Mouse (Mus musculus): ENCODE measurements around the gene Inmt. TPM values are rescaled to one million over a fixed set of nuclear protein-coding genes. Genes with fewer than 3 reads are reported as not detected.

The Inmt gene
- polyA plus RNA-seq, 1 experiment from 2014 or later, result not detected

DNA sequence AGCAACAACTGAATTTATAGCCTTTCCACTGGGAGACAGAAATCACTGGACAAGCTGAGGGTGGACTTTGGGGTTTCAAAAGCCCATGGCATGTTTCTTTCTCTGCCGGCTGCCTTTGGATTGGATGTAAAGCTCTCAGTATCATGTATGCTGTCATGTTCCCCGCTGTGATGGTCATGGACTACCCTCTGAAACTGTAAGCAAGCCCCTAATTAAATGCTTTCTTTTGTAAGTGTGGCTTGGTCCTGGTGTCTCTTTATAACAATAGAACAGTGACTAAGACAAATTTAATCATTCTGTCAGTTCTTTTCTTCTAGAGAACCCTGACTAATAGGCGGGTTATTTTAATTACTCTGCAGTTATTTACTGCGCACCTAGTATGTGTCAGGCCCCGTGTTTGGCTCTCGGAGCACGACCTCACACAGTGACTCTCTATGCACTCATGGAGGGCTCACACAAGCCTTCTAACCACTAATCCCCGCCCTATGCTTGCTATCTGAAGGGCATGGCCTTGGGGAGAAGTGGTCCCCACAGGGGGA lies 11.7 kb downstream of the Inmt start:
- Histone ChIP-seq H3K4me1 (no peaks in the 10 kb centered on the region), H3K4me3 (no peak overlapping the region), H3K4me2 (replicated peaks) (no peak overlapping the region), H3K9ac (no peak overlapping the region), H3K36me3 (no peaks in the 10 kb centered on the region), H3K27me3 (replicated peaks) (peaks cover 86% of the 10 kb centered on the region), H3K9me3 (no peaks in the 10 kb centered on the region), H3K27ac (no peak overlapping the region)
- 35% methylated on average over 8 of the region's 8 CpGs for WGBS
- peak; percentile 78 for ATAC-seq (ENCODE audit: low FRiP score, low read depth)

DNA sequence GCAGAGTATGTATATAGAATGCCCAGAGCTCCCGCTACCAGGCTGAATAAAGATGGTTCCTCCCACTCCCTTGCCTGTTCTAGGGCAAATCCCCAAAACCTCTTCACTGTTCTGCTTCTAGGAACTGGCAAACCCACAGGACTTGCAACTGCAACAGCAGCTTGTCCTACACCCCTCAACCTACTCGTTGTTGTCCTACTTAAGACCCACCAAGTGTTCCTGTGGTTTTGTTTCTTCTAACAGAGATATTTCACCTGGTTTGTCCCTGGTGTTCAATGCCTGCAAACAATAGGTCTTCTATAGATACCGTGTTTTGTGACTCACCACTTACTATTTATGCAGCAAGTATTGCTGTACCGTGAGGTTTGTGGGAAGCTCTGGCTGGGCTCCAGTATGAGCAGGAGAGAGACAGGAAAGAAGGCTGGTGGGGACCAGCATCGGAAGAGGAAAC lies 13.5 kb downstream of the Inmt start:
- WGBS, result 89% methylated on average over 5 of the region's 5 CpGs
- no peaks in the 10 kb centered on the region for H3K36me3 ChIP-seq
- H3K9ac ChIP-seq, result no peak overlapping the region
- ATAC-seq (ENCODE audit: low FRiP score, low read depth), result no peak
- H3K4me3 ChIP-seq, result no peak overlapping the region
- H3K4me2 ChIP-seq (replicated peaks), result no peak overlapping the region
- H3K4me1 ChIP-seq, result no peaks in the 10 kb centered on the region
- no peak overlapping the region for H3K27ac ChIP-seq
- H3K9me3 ChIP-seq, result no peaks in the 10 kb centered on the region
- peaks cover 79% of the 10 kb centered on the region for H3K27me3 ChIP-seq (replicated peaks)

DNA sequence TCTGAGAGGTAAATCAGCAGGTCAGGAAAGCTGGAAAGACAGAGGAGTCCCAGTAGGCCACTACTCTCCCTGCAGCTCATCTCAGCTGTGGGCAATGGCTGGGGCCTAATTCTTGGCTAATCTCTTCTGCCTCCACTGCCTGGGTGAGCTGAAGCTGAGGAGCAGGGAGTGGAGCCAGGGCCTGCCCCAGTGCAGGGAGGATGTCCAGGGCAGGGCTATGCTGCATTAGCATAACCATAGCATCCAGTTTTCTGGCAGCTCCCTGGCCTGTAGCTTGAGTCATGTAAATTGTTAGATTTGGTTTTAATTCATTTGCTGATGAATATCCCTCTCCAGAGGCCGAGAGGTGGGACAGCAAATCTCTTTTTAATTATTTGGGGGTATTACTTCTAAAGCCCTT lies 15.6 kb downstream of the Inmt start:
- Histone ChIP-seq H3K4me3 (no peak overlapping the region), H3K27ac (no peak overlapping the region), H3K4me1 (no peaks in the 10 kb centered on the region), H3K27me3 (replicated peaks) (peaks cover 59% of the 10 kb centered on the region), H3K9ac (no peak overlapping the region), H3K9me3 (no peaks in the 10 kb centered on the region), H3K4me2 (replicated peaks) (no peak overlapping the region), H3K36me3 (no peaks in the 10 kb centered on the region)
- no peak for ATAC-seq (ENCODE audit: low FRiP score, low read depth)
- 65% methylated on average over 1 of the region's 1 CpGs for WGBS

DNA sequence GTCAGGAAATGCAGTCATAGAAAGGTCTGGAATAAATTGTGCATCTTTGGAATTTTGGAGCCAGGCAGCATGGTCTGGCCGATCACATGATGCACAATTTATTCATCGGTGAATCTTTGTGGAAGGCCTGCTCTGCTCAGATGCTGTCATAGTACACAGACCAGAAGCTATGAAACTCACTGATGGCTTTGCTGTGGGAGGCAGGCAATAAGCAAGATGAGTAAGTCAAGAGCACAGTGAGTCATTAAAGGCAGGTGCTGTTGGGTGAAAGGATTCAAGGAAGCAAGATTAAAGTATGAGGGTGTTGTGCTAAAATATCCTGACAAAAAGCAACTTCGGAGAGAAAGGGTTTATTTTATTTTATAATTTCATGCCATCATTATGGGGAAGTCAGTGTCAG lies 22.6 kb downstream of the Inmt start:
- Histone ChIP-seq H3K9me3 (no peaks in the 10 kb centered on the region), H3K4me2 (replicated peaks) (no peak overlapping the region), H3K9ac (no peak overlapping the region), H3K4me3 (no peak overlapping the region), H3K36me3 (no peaks in the 10 kb centered on the region), H3K4me1 (no peaks in the 10 kb centered on the region), H3K27ac (no peak overlapping the region), H3K27me3 (replicated peaks) (peaks cover 3% of the 10 kb centered on the region)
- WGBS, result 88% methylated on average over 3 of the region's 3 CpGs
- no peak for ATAC-seq (ENCODE audit: low FRiP score, low read depth)

DNA sequence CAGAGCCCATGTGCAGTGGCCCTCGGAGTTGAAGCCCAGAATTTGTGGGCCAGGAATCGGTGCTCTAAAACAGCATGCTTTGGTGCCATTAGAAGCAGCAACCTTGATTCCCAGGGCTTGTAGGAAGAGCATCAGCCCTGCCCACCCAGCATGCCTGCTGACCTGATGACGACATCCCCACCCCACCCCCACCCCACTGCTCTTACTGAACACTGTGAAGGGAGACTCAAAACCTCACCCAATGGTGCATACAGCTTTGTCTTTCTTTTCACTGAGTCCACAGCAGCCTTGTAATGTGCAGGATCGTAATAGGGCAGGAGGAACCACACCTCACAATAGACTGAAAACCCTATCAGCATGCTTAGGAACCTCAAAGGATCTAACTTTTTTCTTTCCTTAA lies 28.7 kb downstream of the Inmt start:
- Histone ChIP-seq H3K36me3 (no peaks in the 10 kb centered on the region), H3K4me2 (replicated peaks) (no peak overlapping the region), H3K9me3 (no peaks in the 10 kb centered on the region), H3K4me3 (no peak overlapping the region), H3K27ac (no peak overlapping the region), H3K4me1 (no peaks in the 10 kb centered on the region), H3K9ac (no peak overlapping the region), H3K27me3 (replicated peaks) (no peaks in the 10 kb centered on the region)
- WGBS, result 25% methylated on average over 4 of the region's 4 CpGs
- ATAC-seq (ENCODE audit: low FRiP score, low read depth), result no peak; the same call in 1 of the 2 replicates

DNA sequence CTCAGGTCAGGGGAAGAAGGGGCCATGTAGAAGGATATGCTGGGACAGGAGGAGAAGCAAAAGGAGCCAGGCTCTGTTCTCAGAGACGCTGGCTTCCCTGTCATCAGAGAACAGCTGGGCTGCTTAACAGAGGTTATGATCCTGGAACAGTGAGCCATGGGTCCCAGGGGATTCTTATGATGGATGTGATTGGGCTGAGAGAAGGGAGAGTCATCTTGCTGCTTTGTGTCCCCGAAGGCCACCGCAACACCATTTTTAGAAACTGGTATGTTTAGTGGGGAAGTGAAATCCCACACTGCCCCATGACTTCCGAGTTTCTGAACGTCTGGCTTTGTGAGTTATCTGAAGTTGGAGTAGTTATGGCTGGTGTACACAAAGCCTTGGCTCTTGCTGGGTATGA lies 29.6 kb downstream of the Inmt start:
- Histone ChIP-seq H3K27me3 (replicated peaks) (no peaks in the 10 kb centered on the region), H3K9ac (no peak overlapping the region), H3K4me3 (no peak overlapping the region), H3K27ac (no peak overlapping the region), H3K36me3 (no peaks in the 10 kb centered on the region), H3K9me3 (no peaks in the 10 kb centered on the region), H3K4me2 (replicated peaks) (no peak overlapping the region), H3K4me1 (no peaks in the 10 kb centered on the region)
- no peak for ATAC-seq (ENCODE audit: low FRiP score, low read depth)
- 77% methylated on average over 5 of the region's 5 CpGs for WGBS

DNA sequence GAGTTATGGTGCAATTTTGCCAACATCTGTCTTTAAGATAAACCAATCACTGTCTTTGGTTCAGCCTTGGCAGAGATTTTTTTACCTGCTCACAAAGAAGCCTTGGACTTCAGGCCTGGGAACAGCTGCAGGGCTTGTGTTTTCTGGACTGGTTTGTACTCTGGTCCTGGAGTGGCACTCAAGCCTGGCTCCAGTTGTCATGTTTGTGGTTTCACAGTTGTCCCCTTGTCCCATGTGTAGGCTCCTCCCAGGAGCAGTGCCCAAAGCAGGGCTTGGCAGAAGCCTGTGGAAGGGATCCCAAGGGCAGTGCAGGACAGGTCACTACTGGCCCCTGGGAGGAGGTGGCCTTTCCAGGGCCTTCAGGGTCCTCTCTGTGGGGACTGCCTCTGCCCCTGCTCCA lies 36.5 kb downstream of the Inmt start:
- Histone ChIP-seq H3K4me3 (no peak overlapping the region), H3K4me1 (no peaks in the 10 kb centered on the region), H3K27me3 (replicated peaks) (no peaks in the 10 kb centered on the region), H3K9ac (no peak overlapping the region), H3K4me2 (replicated peaks) (no peak overlapping the region), H3K9me3 (no peaks in the 10 kb centered on the region), H3K27ac (no peak overlapping the region), H3K36me3 (no peaks in the 10 kb centered on the region)
- ATAC-seq (ENCODE audit: low FRiP score, low read depth), result no peak

DNA sequence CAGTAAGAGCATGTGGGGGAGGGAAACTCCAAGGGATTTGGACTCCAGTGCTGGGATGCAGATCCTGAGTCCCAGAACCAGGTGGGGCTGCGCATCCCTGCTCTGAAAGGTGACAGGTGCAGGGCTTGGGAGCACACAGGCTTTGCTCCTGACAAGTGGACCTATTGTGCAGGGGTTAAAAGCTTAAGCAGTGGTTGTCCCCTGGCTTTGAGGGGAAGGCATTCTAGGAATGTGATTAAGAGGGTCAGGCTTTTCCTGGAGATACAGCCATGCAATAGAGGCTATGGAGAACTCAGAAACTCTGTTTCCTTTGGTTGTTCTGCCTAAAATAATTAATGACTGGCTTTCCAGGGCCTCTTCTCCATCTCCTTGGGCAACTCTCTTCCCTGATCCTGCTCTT lies 41.4 kb downstream of the Inmt start:
- H3K36me3 ChIP-seq, result no peaks in the 10 kb centered on the region
- no peaks in the 10 kb centered on the region for H3K9me3 ChIP-seq
- H3K9ac ChIP-seq, result no peak overlapping the region
- ATAC-seq (ENCODE audit: low FRiP score, low read depth), result no peak
- H3K27ac ChIP-seq, result no peak overlapping the region
- no peaks in the 10 kb centered on the region for H3K4me1 ChIP-seq
- no peaks in the 10 kb centered on the region; the same call in 1 of the 2 replicates for H3K27me3 ChIP-seq (replicated peaks)
- H3K4me2 ChIP-seq (replicated peaks), result no peak overlapping the region
- 97% methylated on average over 1 of the region's 1 CpGs for WGBS
- no peak overlapping the region for H3K4me3 ChIP-seq

DNA sequence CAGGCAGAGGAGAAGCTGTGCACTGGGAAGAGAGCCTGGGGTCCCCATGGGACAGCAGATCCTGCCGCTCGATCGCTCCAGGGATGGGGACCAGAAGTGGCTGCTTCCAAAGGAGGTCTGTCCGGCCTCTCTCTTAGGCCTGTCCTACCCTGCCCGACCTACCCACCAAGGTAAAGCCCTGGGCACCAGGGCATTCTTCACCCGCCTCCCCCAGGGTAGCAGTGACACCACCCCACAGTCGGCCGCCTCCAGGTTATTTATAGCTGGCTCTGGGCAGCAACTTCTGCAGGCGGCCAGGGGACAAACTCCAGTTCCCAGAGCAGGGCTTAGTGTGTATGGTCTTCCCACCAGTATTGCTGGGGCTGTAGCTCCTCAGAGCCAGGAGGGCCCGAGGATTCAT lies 42.0 kb downstream of the Inmt start, which contains the start of gene Crhr2:
Gene Crhr2, minus strand, starts transcription at position 223 of the 400 bp plus-strand sequence.
- Histone ChIP-seq H3K4me3 (no peak within 1 kb of the TSS), H3K9me3 (no peaks in the 10 kb centered on the region), H3K27ac (no peak within 1 kb of the TSS), H3K4me2 (replicated peaks) (no peak within 1 kb of the TSS), H3K27me3 (replicated peaks) (no peaks in the 10 kb centered on the region; the same call in 1 of the 2 replicates), H3K4me1 (no peaks in the 10 kb centered on the region), H3K36me3 (no peaks in the 10 kb centered on the region), H3K9ac (no peak within 1 kb of the TSS)
- WGBS, result 67% methylated on average over 10 of the region's 10 CpGs
- no peak for ATAC-seq (ENCODE audit: low FRiP score, low read depth)

DNA sequence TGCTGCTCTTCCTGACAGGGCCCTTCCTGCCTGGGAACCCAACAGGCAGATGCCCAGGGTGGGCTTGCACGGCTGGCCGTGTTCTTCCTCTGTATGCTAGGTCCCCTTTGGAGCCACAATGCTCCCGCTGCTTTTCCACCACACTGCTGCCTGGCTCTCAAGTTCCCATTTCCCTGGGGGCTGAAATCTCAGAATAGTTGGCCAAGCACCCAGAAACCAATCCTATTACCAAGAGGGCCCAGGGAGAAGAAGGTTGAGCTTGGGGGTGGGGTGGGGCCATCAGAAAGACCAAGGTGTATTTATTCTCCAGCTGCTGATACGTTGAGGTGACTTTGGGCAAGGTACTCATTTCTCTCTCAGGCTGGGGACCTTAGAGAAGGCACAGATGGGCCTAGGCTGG lies 43.5 kb downstream of the Inmt start:
- no peak overlapping the region for H3K27ac ChIP-seq
- H3K4me2 ChIP-seq (replicated peaks), result no peak overlapping the region
- H3K4me1 ChIP-seq, result no peaks in the 10 kb centered on the region
- ATAC-seq (ENCODE audit: low FRiP score, low read depth), result no peak
- no peaks in the 10 kb centered on the region for H3K36me3 ChIP-seq
- 90% methylated on average over 4 of the region's 4 CpGs for WGBS
- H3K27me3 ChIP-seq (replicated peaks), result no peaks in the 10 kb centered on the region; the same call in 1 of the 2 replicates
- no peak overlapping the region for H3K9ac ChIP-seq
- no peak overlapping the region for H3K4me3 ChIP-seq
- no peaks in the 10 kb centered on the region for H3K9me3 ChIP-seq

DNA sequence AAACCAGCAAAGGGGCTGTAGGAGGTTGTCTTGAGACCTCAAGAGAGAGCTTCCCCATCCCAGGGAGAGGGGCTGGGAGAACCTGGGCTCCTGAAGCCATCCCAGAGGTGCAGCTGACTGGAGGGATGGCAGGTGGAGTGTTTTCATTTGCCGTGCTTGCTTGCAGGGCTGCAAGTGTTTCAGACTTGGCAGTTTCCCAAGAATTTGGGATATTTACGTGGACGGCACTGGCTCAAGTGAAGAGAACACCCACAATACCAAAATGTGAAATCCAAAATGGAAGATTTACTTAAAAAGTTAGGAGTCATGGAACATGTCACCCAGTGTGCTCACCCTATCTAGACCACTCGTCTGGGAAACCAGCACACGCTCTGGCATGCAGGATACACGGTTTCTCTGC lies 44.2 kb downstream of the Inmt start:
- no peak for ATAC-seq (ENCODE audit: low FRiP score, low read depth)
- H3K36me3 ChIP-seq, result no peaks in the 10 kb centered on the region
- H3K4me1 ChIP-seq, result no peaks in the 10 kb centered on the region
- H3K9me3 ChIP-seq, result no peaks in the 10 kb centered on the region
- H3K4me2 ChIP-seq (replicated peaks), result no peak overlapping the region
- H3K4me3 ChIP-seq, result no peak overlapping the region
- H3K27ac ChIP-seq, result no peak overlapping the region
- H3K27me3 ChIP-seq (replicated peaks), result no peaks in the 10 kb centered on the region; the same call in 1 of the 2 replicates
- no peak overlapping the region for H3K9ac ChIP-seq
- WGBS, result 76% methylated on average over 6 of the region's 6 CpGs

DNA sequence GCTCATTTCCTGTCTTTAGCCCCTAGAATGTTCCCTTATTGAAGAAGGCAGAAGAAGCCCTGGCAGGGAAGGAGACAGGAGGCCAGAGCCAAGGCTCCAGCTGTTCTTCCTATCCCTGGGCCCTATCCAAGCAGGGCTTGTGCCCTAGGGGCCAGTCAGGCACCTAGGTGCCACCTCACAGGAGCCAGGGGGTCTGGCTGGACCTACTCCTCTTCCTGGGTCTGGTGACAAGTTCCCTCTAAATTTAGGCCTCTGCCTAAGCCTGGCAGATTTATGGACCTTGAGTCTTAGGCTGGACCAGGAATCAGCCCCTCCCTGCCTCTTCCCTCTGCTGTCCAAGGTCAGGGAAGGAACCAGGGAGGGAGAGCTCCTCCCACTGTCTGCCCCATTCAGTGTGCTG lies 46.5 kb downstream of the Inmt start:
- ATAC-seq (ENCODE audit: low FRiP score, low read depth), result no peak
- H3K4me3 ChIP-seq, result no peak overlapping the region
- H3K9me3 ChIP-seq, result no peaks in the 10 kb centered on the region
- H3K36me3 ChIP-seq, result no peaks in the 10 kb centered on the region
- H3K27me3 ChIP-seq (replicated peaks), result no peaks in the 10 kb centered on the region; the same call in 1 of the 2 replicates
- H3K9ac ChIP-seq, result no peak overlapping the region
- no peak overlapping the region for H3K4me2 ChIP-seq (replicated peaks)
- no peak overlapping the region for H3K27ac ChIP-seq
- H3K4me1 ChIP-seq, result no peaks in the 10 kb centered on the region

DNA sequence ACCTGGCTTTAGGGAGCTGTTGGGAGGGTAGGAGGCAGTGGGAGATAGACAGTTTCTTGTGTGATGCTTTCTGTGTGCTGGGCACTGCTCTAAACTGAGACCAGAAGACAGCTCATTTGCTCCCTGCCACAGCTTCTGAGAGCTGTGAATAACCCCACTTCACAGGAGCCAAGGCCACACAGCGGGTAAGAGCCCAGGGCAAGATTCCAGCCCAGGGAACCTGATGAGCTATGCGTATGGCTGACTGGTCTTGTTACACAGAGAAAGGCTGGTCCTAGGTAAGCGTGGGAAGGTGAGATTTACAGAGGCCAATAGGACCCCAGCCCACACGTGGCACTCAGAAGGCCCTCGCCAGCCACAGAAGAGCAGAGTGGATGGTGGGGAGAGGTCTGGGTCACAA lies 48.3 kb downstream of the Inmt start:
- Histone ChIP-seq H3K9me3 (no peaks in the 10 kb centered on the region), H3K27me3 (replicated peaks) (no peaks in the 10 kb centered on the region; the same call in 1 of the 2 replicates), H3K4me1 (no peaks in the 10 kb centered on the region), H3K4me2 (replicated peaks) (no peak overlapping the region), H3K36me3 (no peaks in the 10 kb centered on the region), H3K27ac (no peak overlapping the region), H3K4me3 (no peak overlapping the region), H3K9ac (no peak overlapping the region)
- ATAC-seq (ENCODE audit: low FRiP score, low read depth), result no peak
- 83% methylated on average over 5 of the region's 5 CpGs for WGBS
